Mouse (Mus musculus): ENCODE results near the gene Ckap4.
"Not testable (repeated sequence)": the region's sequence is repeated elsewhere in the genome, so short reads cannot be mapped to it uniquely, and the experiment has no call there.

The Ckap4 gene

DNA sequence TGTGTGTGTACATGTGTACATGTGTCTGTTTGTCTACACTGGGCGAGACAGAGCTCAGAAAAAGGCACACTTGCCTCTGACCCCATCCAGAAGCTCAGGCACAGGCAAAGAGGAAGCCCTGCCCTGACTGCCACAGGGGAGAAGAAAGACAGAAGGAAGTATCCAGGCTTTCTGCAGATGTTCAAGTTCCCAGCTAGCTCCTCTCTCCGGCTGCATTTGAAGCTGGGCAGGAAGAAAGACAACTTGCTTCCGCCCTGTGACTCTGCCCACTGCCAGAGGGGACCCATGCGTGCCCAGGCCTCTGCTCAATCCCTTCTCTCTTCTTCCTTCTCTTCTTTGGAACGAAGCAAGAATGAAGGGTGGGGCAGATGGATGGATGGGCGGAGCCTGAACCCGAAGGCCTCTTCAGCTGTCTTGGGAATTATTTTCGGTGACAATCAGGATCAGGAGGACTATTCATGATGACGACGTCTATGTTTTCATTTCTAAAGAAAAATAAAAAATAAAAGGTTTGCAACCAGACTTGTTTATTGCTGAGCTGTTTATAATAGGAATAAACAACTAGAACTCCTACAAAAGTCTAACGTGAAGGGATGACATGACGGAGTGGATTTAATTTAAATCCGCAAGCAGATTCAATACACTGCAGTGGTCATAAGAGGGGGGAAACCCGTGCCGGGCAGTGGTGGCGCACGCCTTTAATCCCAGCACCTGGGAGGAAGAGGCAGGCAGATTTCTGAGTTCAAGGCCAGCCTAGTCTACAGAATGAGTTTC lies 15.5 kb upstream of the Ckap4 start:
- DNase-seq (ENCODE audit: low read depth, low spot score): no peak

DNA sequence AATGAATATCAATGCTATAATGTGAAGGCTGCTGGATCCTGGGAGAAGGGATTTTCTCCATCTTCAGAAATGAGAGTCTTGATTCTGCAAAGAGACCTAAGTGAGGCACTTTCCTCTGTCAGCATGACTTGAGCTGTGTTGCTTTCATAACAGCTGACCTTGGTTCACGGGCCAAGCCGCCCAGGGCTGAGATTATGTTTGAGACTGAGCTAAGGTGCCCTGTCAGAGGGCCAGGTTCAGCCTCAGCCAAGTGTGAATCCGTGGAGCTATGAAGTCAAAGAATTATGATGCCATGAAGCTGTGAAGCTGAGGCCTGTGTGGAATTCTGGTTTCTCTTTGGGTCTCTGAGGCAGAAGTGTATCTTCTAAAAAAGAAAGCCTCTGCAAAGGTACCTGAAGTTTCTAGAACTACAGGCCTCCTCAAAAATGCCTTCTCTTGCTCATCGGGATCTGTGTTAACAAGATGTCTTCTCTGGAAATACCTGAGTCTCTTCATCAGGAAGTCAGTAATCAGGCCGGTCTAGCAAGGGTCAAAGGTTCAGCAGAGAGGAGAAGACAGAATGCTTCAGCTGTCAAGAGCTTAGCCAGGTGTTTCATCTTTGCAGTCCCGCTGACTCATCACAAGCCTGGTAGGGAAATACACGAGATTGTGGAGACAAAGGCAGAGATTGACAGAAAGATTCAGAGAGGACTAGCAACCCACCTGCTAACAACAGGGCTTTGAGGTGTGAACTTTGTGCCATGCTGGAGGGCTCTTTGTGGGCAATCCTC lies 11.2 kb upstream of the Ckap4 start:
- no peak for DNase-seq (ENCODE audit: low read depth, low spot score)

DNA sequence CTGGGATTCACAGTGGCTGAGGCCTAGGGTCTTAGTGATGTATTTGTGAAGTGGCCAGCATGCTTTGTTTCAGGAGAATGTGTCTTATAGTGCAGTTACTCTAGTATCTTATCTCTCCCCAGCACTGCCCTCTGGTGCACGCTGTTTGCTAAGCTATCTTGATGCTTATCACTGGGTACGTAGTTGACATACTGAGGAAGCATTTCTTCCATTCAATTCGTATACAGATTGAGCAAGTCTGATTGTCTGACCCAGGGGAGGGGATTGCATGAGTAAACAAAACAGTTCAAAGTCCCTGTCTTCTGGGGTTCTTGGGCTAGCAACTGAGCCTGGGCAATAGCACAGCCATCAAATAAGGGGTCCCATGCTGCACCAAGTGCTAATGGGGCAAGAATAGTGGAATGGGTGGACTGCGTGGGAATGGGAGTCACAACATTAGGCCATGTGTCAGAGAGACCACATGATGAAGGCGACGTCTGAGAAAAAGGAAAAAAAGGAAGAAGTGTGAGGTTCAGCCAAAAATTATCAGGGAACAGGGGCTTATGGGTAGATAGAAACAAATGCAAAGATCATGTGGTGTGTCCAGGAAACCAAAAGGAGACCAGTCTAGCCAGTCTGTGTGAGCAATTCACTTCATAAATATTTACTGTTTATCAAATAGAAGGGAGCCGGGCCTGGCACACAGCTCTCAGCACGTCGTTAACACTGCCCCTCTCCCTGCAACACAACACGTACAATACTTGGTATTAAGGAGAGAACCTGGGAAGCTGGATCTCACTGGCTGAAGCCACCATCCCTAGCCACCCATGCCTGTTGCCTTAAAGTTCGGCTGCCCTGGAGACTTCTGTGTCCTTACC lies 9.2 kb upstream of the Ckap4 start:
- DNase-seq (ENCODE audit: low read depth, low spot score): no peak

DNA sequence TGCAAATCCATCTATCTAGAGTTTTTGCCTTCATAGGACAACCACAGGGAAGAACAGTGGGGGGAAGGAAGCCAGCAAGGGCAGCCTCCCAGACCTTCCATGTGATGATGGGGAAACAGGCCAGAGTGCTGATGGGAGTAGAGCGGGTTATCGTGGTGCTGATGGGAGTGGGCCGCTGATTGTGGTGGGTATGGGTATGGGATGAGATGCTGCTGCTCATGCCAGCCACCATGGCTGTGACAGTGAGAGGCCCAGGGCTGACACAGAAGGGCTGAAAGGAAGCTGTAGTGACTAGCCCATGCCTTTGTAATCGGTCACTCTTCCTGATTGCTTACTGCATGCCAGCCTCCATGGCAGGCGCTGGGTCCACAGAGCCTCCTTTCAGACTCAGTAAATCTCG lies 5.8 kb upstream of the Ckap4 start:
- no peak for DNase-seq (ENCODE audit: low read depth, low spot score)

DNA sequence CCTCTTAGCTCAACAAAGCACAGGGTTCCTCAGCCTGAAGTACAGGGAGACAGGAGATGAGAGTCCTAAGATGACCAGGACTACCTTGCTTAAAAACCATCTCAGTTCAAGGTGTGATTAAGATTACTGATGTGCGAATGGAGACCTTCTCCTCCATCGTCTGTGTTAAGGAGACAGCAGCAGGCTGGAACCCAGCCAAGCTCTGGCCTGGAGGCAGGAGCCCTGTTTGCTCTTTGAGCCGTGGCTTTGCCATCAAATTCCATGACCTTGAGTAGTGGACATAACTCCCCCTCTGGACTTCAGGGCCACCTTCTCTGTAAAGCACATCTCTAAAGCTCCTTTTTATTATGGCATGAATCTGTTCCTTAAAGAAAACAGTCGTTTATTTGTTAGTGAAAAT lies 2.0 kb upstream of the Ckap4 start:
- DNase-seq (ENCODE audit: low read depth, low spot score): no peak

DNA sequence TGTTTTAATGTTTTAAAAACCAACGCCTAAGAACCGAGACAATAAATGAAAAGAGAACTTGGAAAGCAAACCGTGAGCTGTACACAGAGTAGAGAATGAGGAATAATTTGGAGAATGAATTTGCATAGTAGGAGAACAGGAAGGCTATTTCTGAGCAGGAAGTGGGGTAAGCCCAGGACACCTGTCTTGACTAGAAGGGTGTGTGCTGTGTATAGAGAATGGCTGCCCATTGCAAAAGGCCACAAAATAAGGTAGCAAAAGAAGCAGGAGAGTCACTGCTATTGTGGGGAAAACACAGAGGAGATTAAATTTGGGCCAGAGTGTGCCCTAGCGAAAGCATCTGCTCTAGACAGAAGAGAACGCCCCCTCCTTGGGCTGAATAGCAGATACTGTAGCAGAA lies 1.6 kb upstream of the Ckap4 start:
- no peak for DNase-seq (ENCODE audit: low read depth, low spot score)

DNA sequence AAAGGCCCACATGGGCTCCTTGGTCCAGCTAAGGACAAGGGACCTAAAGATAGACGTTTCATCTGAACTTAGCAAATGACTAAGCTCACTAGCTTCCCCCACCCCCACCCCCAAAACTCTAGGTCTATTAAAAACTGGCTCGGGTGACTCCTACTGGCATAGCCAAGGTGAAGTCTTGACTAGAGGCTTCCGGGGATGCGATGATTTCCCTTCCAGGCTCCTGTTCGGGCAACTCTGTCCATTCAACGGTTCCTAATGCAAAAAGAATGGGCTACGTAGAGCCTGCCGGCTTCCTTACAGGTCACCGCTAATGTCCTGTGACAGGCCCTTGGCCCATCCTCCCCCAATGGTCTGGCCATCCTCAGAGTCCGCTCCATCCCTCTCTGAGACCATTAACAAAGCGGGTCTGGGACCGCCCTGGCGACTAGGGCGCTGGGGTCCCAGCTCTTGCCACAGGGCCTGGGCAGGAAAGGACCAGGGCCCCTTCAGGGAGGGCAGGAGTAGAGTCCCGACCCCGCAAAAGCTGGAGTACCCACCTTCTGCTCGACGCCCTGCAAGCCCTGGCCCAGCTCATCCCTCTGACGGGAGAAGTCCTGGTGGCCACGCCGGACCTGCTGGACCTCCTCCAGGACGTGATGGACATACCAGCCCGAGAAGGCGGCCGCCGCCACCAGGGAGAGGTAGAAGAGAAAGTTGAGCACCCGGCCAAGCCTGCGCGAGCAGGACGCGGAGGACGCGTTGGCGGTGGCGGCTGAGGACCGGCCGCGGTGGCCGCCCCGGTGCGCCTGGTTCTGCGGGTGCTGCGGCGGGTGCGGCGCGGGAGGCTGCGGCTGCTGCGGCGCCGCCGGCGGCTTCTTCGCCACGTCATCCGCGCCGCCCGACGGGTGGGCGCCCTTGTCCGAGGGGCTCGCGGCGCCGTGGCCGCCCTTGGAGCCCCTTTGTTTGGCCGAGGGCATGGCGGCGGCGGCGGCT lies 665 bp downstream of the Ckap4 start:
- peak; percentile 74 for DNase-seq (ENCODE audit: low read depth, low spot score)

DNA sequence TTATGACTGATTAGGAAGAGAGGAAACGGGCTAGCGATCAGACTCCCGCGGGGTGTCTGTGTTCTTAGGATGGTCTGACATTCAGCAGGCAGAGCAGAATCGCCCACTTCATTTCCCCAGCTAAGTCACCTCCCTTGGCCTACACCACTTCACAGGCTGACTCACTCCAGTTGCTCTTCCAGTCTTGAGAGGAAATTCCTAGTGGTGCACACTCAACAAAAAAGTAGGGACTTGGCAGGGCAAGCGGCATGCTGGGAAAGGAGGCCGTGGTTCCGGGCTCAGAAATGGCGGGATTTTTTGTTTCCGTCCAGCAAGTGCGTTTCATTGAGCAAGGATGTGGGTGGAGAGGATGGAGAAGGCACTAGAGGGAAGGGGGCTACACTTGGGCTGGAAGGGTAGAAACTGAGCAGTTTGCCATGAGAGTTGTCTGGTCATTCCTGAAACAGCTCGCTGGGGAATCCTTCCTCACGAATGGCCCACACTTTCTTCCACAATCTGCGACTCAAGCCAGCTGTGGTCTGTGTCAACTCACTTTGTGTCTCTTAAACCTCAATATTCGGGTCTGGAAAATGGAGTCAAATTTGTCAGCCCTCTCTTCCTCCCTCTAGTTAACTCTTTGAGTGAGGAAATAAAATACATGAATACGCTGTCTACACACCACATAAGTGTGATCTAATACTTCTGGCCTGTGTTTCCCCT lies 1.5 kb downstream of the Ckap4 start:
- peak; percentile 92 for DNase-seq (ENCODE audit: low read depth, low spot score)

DNA sequence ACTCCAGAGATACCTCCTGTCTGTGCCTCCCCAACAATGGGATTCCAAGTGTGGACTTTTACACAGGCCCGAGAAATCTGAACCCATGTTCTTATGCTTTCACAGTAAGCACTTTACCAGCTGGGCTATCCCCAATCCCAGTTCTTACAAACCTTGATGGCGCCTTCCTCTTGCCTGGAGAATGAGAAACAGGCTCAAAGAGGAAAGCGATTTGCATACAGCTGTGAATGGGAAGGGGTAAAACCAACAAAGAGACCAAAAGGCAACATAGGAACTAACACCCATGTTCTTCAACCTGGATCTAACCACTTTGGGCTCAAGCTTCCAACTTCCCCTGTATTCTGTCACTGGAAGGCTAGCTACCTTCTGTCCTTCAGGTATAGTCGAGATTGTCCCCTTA lies 2.3 kb downstream of the Ckap4 start:
- no peak for DNase-seq (ENCODE audit: low read depth, low spot score)

DNA sequence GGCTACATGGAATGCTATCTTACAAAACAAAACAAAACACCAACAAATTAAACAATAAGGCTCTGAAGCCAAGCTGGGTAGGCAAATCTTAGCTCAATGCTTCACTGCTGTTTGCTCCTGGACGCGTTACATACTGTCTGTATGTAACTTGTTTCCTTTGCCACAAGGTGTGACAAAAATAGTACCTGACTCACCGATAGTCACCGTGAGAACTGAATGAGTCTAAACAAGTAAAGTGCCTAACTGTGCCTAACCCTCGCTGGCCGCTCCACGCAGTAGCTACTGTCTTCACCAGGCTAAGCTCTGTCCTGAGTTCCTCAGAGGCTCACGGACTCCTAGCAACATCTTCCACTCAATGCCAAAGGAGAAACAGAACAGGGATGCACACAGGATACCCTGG lies 3.5 kb downstream of the Ckap4 start:
- no peak for DNase-seq (ENCODE audit: low read depth, low spot score)

DNA sequence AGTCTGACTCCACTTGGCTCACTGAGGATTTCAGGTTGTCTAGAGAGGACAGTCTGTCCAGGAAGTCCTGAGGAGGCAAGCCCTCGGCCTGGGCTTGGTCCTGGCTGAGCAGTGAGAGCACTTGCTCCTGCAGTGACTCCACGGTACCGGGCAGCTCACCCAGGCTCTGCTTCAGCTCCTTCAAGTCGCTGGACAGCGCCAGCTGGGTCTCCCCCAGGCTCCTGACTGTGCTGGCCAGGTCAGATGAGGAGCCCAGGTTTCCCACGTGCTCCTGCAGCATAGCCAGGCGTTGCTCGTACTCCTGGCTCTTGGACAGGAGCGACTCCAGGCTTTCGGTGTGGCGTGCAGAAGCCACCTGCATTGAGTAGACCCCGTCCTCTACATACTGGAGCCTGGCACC lies 6.2 kb downstream of the Ckap4 start:
- DNase-seq (ENCODE audit: low read depth, low spot score): no peak

DNA sequence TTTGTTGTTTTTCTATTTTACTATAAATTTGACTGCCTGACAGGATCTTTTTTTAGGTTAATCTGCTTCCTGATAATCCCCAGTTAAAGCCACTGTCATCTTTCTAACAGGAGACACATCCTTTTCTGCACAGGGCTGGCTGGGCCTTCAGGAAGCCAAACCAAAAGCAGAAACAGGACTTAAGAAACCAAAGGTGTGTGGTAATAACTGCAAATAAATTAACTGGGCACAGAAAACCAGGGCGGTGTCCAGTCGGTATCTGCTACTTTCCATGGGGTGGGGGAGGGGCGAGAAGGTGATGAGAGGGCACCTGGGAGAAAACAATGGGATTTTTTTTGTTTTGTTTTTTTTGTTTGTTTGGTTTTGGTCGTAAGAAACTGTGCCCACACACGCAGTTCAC lies 6.8 kb downstream of the Ckap4 start:
- no peak for DNase-seq (ENCODE audit: low read depth, low spot score)

DNA sequence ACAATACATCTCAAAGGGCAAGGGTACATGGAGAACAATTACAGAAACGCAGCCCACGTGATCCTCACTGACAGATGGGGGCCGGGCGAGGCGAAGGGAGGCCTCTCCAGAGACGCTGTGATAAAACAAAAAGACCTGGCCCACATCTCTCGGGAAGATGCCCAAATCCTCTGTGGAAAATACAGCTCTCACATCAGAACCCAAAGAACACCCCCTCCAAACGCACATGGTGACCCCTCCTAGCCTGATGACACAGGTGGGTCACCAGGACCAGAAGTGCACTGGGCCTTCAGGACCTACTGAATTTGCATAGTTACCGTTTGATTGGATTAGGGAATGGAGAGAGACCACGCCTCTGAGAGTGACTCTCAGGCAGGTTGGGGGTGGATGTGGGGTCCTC lies 7.4 kb downstream of the Ckap4 start:
- no peak for DNase-seq (ENCODE audit: low read depth, low spot score)

DNA sequence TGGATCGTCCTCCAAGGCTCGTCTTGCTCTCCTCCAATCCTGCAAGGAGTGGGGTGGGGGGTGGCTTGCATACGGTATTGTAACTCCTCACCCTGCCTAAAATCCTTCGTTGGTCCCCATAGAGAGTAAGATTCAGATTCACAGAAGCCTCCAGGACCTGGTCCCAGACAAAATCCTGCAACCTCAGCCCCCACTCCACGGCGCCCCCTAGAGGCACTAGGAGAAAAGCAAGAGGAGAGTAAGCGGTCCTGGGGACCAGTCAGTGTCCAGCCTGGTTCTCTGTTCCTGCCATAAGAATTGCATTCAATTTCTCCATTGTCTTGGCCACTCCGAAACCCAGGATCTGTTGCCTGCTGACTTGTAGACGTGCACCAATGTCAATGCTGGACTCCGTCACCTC lies 10.2 kb downstream of the Ckap4 start:
- peak; percentile 38 for DNase-seq (ENCODE audit: low read depth, low spot score)

DNA sequence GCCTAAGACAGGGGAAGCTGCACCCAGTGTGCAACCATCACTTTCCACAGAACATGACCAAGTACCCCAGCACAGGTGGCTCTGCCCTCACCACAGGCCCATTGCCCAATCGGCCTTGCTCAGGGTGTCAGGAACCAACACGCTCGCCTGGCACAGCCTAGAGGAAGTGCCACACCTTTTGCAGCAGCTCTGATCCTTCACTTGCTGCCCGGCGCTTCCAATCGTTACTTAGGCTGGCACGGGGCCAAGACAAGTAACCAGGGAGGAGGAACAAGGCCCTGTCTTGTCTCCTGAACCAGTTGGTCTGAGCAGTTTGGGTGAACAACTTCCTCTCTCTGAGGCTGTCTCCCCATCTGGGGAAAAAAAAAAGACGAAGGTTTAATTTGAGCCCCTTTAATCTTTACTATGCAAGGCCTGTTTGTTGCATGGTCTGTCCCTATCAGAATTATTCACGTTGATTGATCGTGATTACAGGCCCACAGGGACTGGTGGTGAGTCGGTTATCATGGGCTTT lies 17.4 kb downstream of the Ckap4 start:
- no peak for DNase-seq (ENCODE audit: low read depth, low spot score)

DNA sequence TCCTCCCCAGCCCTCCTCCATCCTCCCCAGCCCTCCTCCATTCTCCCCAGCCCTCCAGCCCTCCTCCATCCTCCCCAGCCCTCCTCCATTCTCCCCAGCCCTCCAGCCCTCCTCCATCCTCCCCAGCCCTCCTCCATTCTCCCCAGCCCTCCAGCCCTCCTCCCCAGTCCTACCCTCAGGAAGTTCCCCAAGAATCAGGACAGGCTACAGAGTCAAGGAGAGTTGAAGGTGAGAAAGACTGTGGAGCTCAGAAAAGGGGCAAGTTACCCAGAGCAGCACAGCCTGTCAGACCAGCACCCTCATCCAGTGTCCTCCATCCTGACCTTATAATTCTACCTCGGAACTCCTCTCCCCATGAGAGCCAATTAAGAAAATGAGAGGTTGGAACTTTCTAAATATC lies 17.9 kb downstream of the Ckap4 start:
- not testable (repeated sequence) for DNase-seq (ENCODE audit: low read depth, low spot score)

DNA sequence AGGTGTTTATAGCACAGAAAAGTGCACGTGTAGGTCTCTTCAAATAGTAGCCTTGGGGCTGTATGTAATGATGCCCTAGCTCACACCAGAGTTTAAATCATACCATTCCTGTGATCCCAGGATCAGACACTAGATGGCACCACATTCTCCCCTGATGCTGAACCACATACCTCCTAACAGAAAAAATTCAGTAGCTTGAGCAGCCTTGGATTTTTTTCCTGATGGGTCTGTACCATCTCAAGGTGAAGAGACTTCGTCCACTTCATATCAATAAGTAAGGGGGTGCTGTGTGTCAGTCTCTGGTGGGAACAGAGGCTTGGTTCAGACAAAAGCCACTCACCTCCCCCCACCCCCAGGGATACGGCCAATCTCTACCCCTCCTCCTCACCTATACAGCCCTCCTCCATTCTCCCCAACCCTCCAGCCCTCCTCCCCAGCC lies 18.3 kb downstream of the Ckap4 start:
- peak; percentile 92 for DNase-seq (ENCODE audit: low read depth, low spot score)

DNA sequence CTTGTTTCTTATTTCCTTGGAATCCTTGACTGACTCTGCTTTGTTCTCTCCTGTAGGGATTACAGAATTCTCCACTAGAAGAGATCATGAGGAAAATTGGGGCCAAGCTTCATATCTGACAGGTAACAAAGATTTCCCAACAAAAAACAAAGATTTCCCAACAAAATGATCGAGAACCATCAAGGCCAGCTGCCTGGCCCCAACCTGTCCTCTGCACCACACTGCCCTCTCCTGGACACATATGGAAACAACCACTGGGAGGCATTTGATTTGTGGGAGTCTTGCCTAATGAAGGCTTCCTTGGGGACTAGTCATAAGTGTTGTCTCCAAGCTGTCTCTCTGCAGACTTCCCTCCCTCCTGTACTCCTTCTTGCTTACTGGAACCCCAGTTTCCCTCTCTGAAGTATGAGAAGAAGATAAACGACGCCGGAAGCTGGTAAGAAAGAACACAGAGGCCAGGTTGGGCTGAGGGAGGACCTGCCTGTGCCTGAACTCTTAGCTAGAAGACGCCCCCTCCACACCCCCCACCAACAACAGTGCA lies 19.8 kb downstream of the Ckap4 start:
- peak; percentile 83 for DNase-seq (ENCODE audit: low read depth, low spot score)

DNA sequence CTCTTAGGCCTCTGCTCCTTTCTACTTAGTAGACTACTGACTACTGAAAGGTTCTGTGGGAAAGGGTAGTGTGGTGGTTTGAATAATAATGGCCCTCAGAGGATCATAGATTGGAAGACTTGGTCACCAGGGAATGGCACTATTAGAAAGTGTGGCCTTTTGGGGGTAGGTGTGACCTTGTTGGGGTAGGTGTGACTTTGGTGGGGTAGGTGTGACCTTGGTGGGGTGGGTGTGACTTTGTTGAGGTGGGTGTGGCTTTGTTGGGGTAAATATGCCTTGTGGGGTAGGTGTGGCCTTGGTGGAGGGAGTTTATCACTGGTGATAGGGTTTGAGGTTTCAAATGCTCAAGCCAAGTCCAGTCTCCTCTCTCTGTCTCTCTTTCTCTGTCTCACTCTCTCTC lies 21.1 kb downstream of the Ckap4 start:
- DNase-seq (ENCODE audit: low read depth, low spot score): no peak

DNA sequence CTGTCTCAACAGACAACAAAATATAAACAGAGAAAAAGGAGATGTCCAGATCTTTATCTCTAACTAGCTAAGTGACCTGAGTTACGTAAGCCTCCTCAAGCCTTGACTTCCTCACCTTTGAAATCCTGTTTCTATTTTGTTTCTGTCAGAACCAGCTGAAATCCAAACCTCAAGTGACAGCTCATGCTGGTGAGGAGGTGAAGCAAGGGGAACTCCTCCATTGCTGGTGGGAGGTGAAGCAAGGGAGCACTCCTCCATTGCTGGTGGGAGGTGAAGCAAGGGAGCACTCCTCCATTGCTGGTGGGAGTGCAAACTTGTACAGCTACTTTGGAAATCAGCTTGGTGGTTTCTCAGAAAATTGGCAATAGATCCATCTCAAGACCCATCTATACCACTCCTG lies 25.3 kb downstream of the Ckap4 start:
- DNase-seq (ENCODE audit: low read depth, low spot score): no peak
